Mouse (Mus musculus) CD4-positive helper T cell, adult 2 months (primary cell): ENCODE measurements around the gene Cfap157.

Experiments
- DNase-seq: peaks from one replicate; pipeline ENCODE4 v3.0.0-alpha.2; 2012; ENCODE audit warnings: low read depth, missing footprints, low spot score

Cfap157 gene

GRCm38 (mm10) chr2:32750887-32751664 is 33.2 kb downstream of the Cfap157 start:
- DNase-seq = no peak

- no peak for DNase-seq
Measured at GRCm38 (mm10) chr2:32750199-32750598, 34.0 kb downstream of the Cfap157 start.

GRCm38 (mm10) chr2:32749082-32749481 is 35.1 kb downstream of the Cfap157 start:
- no peak for DNase-seq

DNA sequence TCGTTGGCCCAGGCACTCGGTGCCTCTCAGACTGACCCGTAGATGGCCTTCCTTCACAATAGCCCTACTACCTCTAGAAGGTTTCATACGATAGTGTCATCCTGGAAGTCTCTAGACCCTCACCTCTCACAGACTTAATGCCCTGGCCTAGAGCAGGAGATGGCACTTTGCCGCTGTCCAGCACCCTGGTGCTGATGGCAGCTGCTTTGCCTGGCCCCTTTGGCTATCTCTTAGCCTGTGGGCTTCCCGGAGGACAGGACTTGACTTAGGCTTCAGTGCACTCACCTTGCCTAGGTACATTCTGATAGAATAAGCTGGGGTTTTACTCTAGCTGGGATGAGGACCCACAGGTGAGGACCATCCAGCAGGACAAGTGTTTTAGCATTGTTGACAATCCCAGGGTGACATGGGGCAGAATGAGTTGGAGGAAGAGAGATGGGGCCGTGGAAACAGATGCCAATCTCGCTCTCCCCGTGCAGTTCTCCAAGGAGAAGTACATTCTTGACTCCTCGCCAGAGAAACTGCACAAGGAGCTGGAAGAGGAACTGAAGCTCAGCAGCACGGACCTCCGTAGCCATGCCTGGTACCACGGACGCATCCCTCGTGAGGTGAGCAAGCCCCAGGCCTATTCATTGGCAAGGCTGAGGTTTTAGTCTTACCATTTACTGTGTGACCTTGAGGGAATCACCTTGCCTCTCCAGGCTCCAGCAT is 39.8 kb downstream of the Cfap157 start:
- no peak for DNase-seq

DNA sequence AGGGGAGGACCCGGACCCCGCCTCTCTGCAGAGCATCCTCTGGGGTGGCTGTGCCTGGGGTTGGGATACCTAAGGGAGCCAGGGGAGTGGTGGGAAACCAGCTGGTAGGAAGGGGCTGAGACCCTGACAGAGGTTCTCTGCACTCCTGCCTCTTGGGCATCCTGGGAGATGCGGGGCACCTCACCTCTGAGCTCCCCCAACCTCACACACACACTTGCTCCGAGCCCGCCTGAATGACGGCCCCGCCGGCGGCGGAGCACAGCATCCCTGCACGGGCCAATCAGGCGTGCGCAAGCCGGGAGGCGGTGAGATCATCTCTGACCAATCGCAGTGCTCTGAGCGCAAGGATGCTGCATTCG is 42.1 kb downstream of the Cfap157 start:
- DNase-seq = no peak

DNA sequence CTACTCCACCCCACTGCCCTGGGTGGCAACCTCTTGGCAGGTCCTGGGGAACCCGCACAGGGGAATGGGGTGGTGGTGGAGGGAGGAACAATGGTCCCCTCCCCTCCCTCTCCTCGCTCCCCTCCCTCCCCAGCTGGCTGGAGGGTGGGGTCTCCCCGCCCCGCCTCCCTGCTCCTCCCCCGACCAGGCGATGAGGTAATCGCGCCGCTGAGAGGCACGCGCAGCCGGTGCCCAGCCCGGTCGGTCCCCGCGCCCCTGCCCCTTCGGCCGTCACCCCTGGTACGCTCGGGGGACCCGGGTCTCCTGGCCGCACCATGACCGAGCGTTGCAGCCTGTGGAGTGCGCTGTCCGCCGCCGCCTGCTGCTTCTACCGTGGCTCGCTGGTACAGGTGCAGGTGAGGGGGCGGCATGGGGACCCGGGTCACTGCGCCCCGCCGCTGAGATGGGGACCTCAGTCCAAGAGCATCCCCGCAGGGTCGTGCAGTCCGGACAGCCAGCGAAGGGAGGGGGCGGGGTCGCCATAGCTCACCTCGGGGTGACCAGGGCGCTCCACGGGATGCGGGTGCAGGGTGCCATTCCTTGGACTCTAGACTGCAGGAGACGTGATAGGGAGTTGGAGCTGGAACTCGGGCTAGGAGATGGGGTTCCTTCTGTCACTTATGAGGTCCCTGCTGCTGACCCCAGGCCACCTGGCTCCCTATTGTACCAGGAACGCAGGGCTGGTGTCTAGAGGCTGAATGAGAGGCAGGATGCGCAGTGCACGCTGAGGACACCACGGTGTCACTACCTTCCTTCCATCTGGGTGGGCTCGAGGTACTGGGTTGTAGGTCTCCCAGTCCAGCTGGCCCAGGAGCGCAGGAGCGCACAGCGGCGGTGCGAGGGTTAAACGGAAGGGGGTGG is 42.7 kb downstream of the Cfap157 start:
- no peak for DNase-seq

GRCm38 (mm10) chr2:32740916-32741272 is 43.3 kb downstream of the Cfap157 start, which contains the start of gene 6330409D20Rik:
6330409D20Rik (minus strand) TSS chr2:32741016.
- DNase-seq = no peak

- DNase-seq = no peak
Measured at GRCm38 (mm10) chr2:32739311-32739710, 44.9 kb downstream of the Cfap157 start.

DNA sequence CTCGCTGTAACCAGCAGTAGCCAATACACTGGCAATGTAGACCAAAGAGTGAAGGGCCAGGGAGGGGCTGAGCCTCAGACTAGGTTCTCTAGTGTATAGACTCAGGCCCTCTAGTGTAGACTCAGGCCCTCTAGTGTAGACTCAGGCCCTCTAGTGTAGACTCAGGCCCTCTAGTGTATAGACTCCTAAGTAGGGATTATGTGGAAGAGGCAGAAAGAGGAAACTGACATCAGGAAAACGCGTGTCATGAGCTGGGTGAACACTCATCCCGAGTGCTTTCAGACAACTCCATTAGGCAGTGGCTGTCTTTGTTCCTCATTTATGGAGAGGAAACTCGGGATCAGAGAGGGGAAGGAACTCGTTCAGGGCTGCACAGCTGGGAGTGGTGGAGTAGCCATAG is 47.2 kb downstream of the Cfap157 start:
- DNase-seq = no peak

GRCm38 (mm10) chr2:32736306-32736829 is 47.9 kb downstream of the Cfap157 start:
- no peak for DNase-seq

- DNase-seq = no peak
Measured at GRCm38 (mm10) chr2:32734933-32735332, 49.3 kb downstream of the Cfap157 start.

DNA sequence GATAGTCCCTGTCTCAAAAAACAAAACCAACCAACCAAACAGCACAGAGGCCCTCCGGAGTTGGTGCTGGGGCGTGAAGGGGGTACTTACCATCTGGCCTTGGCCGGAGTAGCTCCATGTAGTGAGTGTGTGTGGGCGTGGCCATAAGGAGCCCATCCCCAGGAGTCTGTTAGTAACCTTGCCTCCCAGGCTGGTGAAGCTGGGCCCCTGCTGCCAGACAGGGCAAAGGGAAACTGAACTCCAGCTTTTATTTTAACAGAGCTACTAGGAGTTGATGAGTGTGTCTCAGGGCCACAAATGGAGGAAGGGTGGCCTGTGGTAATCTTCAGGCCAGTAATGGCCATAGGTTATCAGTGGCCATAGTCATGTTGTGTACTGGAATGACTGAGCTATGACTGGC is 49.7 kb downstream of the Cfap157 start:
- no peak for DNase-seq

- DNase-seq = no peak
Measured at GRCm38 (mm10) chr2:32732695-32733094, 51.5 kb downstream of the Cfap157 start.

DNA sequence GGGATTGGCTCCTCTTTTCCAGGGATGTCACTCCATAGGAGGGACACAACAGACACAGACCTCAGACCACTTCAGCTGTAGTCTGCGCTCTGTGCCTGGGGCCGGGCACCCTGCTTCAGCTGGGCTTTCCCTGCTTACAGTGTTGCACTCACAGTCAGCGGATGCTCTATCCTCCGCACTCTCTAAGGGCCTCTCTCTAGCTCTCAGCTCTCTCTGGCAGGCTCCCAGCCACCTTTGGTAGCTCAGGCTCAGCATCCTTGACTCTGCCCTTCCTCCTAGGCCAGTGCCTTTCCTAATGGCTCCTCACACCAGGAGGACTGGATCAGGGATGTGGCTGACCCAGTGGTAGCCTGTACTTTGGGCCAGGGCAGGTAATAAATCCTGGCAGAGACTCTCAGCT is 52.3 kb downstream of the Cfap157 start:
- DNase-seq = no peak

- DNase-seq = no peak
Measured at GRCm38 (mm10) chr2:32730854-32731253, 53.4 kb downstream of the Cfap157 start.

DNA sequence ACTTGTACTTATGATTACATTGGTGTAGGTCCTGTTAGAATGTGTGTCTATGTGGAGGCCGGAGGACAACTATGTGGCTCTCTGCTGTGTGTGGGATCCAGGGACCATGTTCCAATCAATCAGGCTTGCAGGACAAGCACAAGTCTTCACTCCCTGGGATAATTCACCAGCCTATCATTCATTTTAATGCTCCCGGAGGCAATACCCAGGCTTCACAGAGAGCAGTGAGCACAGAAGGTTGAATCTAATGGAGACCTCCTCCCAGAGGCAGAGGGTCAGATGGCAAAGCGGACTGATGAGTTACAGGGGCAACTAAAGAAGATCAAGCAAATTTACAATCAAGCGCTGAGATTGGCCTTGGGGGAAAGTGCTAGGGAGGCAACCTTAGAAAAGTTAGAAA is 54.7 kb downstream of the Cfap157 start:
- DNase-seq = no peak

DNA sequence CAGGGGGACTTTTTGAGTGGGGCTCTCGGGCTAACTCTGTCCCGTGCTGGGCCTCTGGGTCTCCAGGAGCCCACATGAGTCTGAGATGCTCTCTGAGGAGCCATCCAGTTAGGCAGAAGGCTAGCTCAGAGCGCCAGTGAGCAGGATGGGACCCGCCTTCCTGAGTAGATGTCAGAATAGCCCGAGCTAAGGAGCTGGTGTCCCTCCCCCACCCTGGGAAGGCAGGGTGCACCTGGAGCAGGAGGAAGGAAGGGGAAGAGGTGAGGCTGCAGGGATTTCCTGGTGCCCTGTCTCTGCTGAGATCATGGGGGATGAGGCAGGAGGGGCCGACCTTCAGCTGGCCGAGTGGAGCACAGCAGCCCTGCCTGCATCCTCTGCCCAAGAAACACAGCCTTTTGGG is 55.8 kb downstream of the Cfap157 start:
- DNase-seq = no peak

DNA sequence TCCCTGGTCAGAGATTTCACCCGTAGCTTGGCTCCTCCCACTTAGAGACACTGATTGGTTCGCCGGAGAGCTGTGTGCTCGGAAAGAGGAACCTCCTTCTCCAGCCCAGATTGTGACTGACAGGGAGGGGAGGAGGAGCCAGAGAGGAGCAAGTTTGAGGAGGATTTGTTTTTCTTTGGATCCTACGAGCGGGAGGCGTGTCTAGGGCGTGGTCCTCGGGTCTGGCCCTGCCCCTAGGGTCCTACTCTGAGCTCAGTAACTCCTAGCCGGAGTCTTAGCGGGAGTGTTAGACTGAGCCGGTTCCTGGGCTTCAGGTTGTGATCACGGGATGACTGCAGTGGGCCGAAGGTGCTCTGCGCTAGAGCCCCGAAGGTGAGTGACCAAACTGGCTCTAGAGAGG is 56.8 kb downstream of the Cfap157 start:
- DNase-seq = peak; percentile 78
